Mouse (Mus musculus) natural killer cell, adult 2 months (primary cell): ENCODE measurements around the gene Gas7.
A peak's percentile ranks its signal among the peaks of the same experiment; 100 is the strongest.

Experiments used
- DNase-seq, 2 experiments: peaks; one replicate each; pipeline ENCODE4 v3.0.0; 2022; ENCODE audit warnings: low spot score in 2 of 2

The Gas7 gene

DNA sequence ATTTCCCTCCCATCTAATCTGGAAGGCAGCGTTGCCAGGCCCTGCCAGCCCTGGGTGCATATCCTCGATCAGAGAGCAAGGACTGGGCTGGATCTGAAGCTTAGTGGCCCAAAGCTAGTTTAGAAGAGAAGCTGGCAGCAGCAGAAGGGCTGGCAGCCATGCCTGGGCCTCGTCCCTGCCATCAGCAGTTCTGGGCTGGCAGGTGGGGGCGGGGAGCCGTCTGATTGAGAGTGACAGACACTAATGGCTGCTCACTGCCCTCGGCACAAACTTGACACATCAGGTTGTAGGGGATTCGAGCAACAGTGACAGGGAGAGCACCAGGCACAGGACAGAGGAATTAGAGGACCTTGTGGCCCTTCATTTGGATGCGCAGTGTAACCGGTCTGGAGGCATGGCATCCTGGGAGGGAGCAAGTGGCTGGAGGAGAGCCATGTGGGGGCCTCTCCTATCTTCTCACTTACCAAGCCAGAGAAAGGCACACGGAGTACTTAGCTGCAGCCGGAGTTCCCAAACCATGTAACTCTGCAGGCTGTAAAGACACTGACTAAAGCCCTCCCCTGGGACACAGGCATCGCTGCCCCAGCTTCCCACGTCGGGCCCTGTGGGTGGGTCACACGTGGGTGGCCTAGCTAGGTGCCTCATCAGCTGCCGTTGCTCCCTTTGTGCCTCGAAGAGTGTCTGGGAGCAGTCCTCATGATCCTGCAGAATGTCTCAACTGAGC, 200.2 kb downstream of the Gas7 start:
- DNase-seq: no peak

GRCm38 (mm10) chr11:67656366-67656765, 201.1 kb downstream of the Gas7 start:
- DNase-seq: no peak

- DNase-seq: no peak
Observed at GRCm38 (mm10) chr11:67656811-67657210, 201.6 kb downstream of the Gas7 start.

DNA sequence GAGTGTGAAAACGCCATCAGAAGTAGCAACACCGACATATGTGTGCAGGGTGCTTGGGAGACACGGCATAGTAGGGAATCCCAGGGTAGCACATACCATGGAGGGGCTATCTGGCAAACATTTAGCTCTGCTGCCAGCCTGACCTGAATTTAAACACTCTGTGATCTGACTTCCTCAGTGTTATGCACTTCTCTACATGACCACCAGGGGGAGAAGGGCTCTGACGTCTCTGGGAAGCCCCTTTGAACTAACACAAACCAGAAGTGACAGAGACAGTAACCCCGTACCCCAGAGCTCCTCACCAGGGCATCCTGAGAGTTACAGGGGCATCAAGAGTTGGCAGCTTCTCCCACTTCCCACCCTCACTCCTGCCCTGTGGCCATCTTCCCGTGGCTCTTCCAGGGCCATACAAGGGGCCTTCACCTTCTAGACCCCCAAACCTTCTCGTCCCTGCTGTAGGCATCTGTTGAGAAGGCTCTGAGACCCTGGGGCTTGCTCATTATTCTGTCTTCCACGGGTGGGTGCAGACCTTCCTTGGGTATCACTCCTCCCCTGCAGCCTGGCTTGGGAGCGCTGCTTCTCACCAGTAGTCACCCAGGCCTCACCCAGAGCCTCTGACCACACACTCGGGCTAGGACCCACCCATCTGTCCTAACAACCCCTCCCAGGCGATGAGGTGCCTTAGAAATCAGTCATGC, 202.6 kb downstream of the Gas7 start:
- peak; percentile 60 to 62 for DNase-seq

- DNase-seq: no peak
Observed at GRCm38 (mm10) chr11:67661465-67661864, 206.2 kb downstream of the Gas7 start.

DNA sequence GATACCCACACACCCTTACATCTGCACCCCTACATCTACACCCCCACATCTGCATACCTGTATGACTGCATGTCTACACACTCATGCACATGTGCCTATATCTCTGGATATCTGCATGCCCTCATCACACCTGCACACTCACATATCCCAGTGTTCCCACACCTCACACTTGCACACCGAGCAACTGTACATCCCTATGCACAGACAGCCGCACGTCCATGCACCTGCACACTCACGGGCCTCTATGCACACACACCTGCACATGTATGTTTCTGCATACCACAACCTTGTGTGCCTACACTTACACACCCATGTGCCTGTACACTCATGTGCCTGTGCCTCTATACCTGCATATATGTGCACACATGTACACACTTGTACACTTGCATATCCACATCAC, 208.2 kb downstream of the Gas7 start:
- no peak for DNase-seq

- no peak for DNase-seq
Observed at GRCm38 (mm10) chr11:67664261-67664660, 209.0 kb downstream of the Gas7 start.

DNA sequence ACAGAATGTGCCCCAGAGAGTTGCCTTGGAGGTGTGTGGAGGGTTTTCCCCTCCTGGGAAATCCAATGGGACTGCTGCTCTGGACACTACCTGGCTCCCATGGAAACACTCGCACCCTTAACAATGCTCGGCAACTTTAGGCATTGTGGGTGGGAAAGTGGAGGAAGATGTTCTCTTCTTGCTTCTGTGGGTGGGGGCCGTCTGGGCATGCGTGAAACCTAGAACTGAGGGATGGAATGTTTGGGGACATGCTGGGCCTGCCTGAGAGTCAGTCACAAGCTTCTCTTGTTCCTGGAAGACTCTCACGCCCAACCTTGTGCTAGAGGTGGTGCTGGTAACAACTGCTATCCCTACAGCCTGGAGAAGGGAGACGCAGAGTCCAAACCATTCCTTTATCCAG, 209.7 kb downstream of the Gas7 start:
- DNase-seq: no peak

- no peak for DNase-seq
Observed at GRCm38 (mm10) chr11:67666129-67666528, 210.9 kb downstream of the Gas7 start.

DNA sequence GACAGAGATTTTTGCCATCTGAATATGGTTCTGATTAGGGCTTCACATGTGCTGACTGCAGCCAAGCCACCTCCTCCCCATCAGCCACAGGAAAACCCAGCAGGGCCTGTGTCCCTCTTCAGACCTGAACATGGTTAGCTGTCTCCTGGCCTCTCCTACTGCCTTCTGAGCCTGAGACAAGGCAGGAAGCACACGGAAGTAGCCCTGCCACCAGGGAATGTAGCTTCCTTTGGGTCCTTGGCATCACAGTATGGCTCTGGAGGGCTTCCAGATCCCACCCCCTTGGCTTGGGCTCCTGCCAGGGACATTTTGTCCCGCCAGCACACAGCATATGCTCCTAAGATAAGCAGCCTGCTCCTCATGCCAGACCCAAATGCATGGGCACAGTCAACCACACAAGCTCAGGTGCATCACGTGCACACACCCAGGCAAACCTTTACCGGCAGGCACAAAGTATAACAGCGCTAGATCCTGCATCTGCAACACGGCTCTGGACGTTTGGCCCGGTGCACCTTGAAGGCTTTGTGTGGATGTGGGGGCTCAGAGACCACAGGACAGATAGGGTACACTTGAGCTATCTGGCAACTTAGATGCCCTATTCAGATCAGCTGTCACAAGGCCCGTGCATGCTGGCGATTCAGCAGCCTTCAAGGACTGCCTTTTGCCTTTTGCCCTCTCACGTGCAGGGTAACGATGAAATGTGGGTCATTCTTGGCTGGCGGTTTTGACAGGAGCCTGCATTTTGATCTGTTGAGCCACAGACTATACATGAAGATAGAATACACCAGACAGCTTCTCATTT, 212.5 kb downstream of the Gas7 start:
- DNase-seq: no peak

- no peak for DNase-seq
Observed at GRCm38 (mm10) chr11:67668460-67669007, 213.3 kb downstream of the Gas7 start.

GRCm38 (mm10) chr11:67670031-67670430, 214.8 kb downstream of the Gas7 start:
- DNase-seq: no peak

DNA sequence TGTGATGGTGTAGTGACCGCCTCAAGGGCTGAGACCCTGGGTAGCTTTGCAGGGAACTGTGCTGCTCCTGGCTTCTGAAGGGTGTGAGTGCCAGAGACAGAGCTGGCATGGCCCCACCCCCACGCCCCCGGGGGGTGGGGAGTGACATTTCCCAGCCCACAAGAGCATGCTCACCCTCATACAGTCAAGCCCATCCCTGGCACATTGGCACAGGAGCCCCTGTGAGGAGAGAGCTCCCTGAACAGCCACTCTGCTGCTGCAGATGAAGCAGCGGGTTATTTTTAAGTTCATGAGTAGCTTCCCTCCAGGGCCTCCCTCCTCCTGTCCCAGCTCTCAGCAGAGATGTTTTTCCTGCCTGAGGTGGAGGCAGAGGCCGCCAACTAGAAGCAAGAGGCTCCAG, 216.9 kb downstream of the Gas7 start:
- DNase-seq: no peak

DNA sequence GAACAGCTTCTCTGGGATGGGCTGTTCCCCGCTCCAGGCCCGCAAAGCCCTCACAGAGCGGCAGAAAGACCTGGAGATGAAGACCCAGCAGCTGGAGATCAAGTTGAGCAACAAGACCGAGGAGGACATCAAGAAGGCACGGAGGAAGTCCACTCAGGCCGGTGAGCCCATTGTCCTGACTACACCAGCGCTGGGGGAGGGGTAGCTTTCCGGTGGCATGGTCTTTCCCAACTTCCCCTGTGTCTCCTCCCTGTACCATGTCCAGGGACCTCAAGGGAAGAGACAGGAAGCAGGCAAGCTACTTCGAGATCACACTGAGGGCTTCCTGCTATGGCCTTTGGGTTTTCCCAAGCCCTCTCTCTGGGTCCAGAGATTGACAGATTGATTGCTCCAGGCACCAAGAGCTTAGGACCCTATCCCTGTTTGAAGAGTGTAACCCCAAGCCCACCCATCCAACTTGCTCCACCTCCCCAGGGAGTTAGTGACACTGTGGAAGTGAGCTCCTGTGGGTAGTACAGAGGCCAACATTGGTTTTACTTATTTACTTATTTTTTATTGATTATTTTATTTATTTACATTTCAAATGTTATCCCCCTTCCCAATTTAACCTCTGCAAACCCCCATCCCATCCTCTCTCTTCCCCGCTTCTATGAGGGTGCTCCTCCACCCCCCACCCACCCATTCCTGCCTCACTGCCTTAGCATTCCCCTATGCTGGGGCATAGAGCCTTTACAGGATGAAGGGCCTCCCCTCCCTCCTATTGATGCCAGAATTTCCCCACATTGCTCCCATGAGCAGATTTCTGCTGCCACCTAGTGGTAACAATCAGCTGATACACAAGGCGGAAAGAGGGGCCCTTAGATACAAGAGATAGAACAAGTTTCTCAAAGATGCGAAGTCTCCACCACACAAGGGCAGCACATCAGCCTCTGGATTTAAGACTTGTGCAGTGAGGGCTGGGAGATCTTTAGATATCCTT, 220.6 kb downstream of the Gas7 start:
- peak; percentile 33 to 46 for DNase-seq

GRCm38 (mm10) chr11:67679300-67679699, 224.1 kb downstream of the Gas7 start:
- DNase-seq: no peak

DNA sequence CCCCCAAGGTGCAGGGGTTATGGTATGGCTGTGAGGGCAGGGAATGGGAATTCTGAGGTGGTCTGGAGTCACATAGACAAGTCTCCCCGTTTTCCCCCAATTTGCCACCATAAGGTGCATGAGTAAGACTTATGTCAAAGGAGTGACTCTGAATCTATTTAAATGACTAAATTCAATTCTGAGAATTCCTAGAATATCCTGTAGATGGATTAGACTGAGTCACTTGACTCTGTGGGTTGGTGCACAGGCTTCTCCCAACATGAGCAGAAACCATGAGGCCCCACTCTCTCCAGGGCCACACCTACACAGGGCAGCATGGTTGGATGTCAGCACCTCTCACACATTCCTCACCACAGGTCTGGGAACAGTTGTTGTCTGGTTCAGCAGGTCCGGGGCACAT, 224.7 kb downstream of the Gas7 start:
- DNase-seq: no peak

- DNase-seq: no peak
Observed at GRCm38 (mm10) chr11:67681871-67682270, 226.6 kb downstream of the Gas7 start.

DNA sequence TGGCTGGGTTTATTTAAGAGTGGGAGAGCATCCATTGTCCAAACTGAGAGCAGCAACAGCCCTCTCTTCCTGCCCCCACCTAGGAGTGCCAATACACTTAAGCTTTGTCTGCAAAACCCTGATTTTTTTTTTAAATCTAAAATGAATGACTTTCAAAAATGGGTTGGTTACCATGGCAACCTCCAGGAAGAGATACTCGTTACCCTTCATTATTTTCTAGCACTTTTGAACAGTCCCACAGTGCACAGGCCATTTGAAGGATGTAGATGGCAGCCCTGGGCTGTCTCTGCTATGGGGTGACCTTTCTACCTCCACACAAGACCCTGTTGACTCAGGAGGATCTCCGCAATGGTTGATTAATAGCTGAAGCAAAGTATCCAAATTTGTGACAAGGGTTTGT, 230.9 kb downstream of the Gas7 start:
- DNase-seq: no peak

GRCm38 (mm10) chr11:67694703-67695376, 239.6 kb downstream of the Gas7 start, which contains the start of gene Rcvrn:
Rcvrn (plus strand) TSS chr11:67695326.
- no peak for DNase-seq

GRCm38 (mm10) chr11:67712976-67713375, 257.7 kb downstream of the Gas7 start:
- DNase-seq: no peak
